Mouse (Mus musculus): ENCODE data around the gene Sftpa1. TPM values are rescaled to one million over a fixed set of nuclear protein-coding genes. Genes with fewer than 3 reads are reported as not detected.

Gene Sftpa1
- polyA plus RNA-seq, 1 experiment from 2014 or later: not detected

DNA sequence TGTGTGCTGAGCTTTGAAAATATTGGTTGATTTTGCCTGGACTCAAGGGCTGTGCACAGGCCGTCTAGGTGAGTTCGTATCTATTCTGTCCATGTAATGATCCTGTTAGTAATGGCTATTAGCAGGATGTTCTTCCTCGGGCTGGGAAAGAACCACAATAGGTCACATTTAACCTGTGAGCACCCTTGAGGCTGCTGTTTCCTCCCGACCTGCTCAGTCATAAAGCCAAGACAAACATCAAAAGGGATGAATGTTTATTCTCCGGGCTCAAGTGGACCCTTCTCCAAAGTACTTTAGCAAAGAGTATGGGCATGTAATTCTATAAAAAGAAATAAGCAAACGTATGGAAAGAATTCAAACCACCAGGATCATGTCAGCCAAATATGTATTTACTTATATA is 14.5 kb downstream of the Sftpa1 start:
- 76% methylated on average over 6 of the region's 6 CpGs for WGBS
- H3K4me2 ChIP-seq (ENCODE audit: low read length): no peak overlapping the region
- no peaks in the 10 kb centered on the region for H3K4me1 ChIP-seq (ENCODE audit: control insufficient read depth, insufficient read depth, low read length)
- no peaks in the 10 kb centered on the region for H3K27me3 ChIP-seq (replicated peaks; ENCODE audit: control insufficient read depth, insufficient read depth, low read length)
- ATAC-seq (no peak), DNase-seq (ENCODE audit: low spot score) (no peak)
- H3K9me3 ChIP-seq (replicated peaks; ENCODE audit: control insufficient read depth, low read length): no peaks in the 10 kb centered on the region
- no peaks in the 10 kb centered on the region for H3K36me3 ChIP-seq (ENCODE audit: control insufficient read depth, insufficient read depth, low read length)
- no peak overlapping the region for H3K4me3 ChIP-seq (ENCODE audit: low read depth, low read length)
- H3K9ac ChIP-seq (ENCODE audit: low read length): no peak overlapping the region
- no peak overlapping the region for H3K27ac ChIP-seq (ENCODE audit: low read depth, low read length)

DNA sequence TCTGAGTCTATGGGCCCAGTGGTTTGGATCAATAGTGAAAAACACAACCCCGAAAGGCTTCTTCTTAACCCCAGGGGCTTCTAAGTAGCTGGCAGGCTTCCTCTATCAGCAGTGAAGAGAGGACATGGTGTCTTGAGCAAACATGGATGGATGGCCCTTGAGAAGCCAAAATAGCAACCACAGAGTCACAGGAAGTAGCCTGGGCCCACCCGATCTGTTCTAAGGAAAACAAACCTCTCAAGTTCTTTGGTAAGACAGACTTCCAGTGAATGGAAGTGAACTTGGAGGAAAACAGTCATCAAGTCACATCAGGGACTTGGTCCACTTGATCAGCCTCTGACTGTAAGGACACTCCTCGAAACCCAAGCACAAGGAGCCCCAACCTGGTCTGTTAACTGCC is 15.3 kb downstream of the Sftpa1 start:
- Histone ChIP-seq H3K9ac (ENCODE audit: low read length) (no peak overlapping the region), H3K4me2 (ENCODE audit: low read length) (no peak overlapping the region), H3K27ac (ENCODE audit: low read depth, low read length) (no peak overlapping the region), H3K4me3 (ENCODE audit: low read depth, low read length) (no peak overlapping the region), H3K36me3 (ENCODE audit: control insufficient read depth, insufficient read depth, low read length) (no peaks in the 10 kb centered on the region), H3K9me3 (replicated peaks; ENCODE audit: control insufficient read depth, low read length) (no peaks in the 10 kb centered on the region), H3K27me3 (replicated peaks; ENCODE audit: control insufficient read depth, insufficient read depth, low read length) (no peaks in the 10 kb centered on the region), H3K4me1 (ENCODE audit: control insufficient read depth, insufficient read depth, low read length) (no peaks in the 10 kb centered on the region)
- ATAC-seq (no peak), DNase-seq (ENCODE audit: low spot score) (no peak)
- 88% methylated on average over 3 of the region's 3 CpGs for WGBS

DNA sequence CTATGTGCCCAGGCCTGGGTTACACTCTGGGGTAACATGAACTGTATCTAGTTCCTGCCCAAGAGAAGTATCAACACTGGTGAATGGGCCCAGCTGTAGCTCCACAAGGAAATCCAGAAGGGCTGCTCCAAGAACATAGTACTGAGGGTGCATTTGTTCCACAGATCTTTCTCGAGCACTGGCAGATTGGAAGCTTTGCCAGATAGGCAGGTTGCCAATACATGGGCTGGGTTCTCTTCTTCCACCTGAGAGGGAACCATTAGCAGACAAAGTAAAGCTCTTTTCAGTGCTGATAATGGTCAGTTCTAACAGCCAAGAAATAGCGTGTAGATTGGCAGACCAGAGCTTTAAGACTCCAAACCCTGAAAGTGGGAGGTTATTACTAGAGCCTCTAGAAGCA is 15.8 kb downstream of the Sftpa1 start:
- DNase-seq (ENCODE audit: low spot score) (no peak), ATAC-seq (no peak)
- Histone ChIP-seq H3K4me2 (ENCODE audit: low read length) (no peak overlapping the region), H3K9ac (ENCODE audit: low read length) (no peak overlapping the region), H3K4me3 (ENCODE audit: low read depth, low read length) (no peak overlapping the region), H3K9me3 (replicated peaks; ENCODE audit: control insufficient read depth, low read length) (no peaks in the 10 kb centered on the region), H3K4me1 (ENCODE audit: control insufficient read depth, insufficient read depth, low read length) (no peaks in the 10 kb centered on the region), H3K27me3 (replicated peaks; ENCODE audit: control insufficient read depth, insufficient read depth, low read length) (no peaks in the 10 kb centered on the region), H3K27ac (ENCODE audit: low read depth, low read length) (no peak overlapping the region), H3K36me3 (ENCODE audit: control insufficient read depth, insufficient read depth, low read length) (no peaks in the 10 kb centered on the region)
- WGBS: 78% methylated on average over 2 of the region's 2 CpGs

DNA sequence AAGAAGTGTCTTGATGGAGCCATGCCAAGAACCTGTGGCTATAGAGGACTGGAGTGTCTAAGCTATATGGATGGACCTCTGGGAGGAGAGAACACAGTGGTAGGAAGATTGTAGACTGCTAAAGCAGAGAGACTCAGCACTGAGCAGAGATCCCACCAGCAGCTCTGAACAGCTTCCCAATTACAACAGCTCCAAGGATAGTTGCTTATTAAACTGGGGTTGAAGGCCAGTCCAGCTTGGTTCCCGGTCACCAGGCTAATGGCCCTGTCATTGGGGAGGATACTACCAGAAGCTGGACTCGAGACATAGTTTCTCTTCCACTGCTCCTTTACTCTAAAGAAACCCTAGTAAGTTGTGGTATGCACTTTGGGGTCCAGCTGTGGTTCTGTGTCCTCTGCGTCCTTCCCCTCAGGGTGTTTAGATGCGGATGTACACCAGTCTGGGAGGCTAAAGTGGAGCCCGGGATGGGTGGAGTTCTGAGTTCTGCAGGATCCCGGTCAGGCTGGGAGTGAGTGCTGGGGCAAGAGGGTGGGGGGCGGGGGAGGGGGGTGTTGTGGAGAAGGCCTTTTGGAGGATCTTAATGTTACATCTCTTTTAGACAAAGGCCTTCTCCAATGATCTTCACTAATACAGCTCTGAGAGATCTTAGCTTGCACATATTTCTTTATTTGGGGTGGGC is 19.8 kb downstream of the Sftpa1 start, which contains the start of gene Mbl1:
Mbl1 (plus strand) TSS at position 239 of the 679 bp plus-strand sequence.
- no peak for ATAC-seq
- WGBS: 83% methylated on average over 7 of the region's 7 CpGs
- no peak within 1 kb of the TSS for H3K27ac ChIP-seq (ENCODE audit: low read depth, low read length)

DNA sequence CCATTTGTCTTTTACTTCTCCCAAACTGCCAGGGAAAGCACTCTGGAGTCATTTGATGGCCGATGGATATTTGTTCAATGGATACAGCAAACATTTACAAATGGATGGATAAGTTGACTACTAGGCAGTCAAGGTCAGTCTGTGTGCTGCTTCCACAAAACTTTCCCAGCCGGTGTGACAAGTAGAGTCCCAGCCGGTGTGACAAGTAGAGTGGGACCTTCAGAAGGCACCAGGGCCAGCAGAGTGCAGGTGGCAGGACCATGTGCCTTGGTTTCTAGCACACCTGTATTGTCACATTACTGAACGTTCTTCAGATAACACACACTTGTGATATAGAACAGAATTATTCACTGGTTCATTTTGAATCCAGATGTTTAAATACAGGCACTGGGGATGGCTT is 28.5 kb downstream of the Sftpa1 start:
- no peak overlapping the region for H3K27ac ChIP-seq (ENCODE audit: low read depth, low read length)
- H3K27me3 ChIP-seq (replicated peaks; ENCODE audit: control insufficient read depth, insufficient read depth, low read length): no peaks in the 10 kb centered on the region
- H3K4me1 ChIP-seq (ENCODE audit: control insufficient read depth, insufficient read depth, low read length): no peaks in the 10 kb centered on the region
- no peaks in the 10 kb centered on the region for H3K9me3 ChIP-seq (replicated peaks; ENCODE audit: control insufficient read depth, low read length)
- no peaks in the 10 kb centered on the region for H3K36me3 ChIP-seq (ENCODE audit: control insufficient read depth, insufficient read depth, low read length)
- 88% methylated on average over 4 of the region's 4 CpGs for WGBS
- DNase-seq (ENCODE audit: low spot score): no peak
- no peak overlapping the region for H3K4me2 ChIP-seq (ENCODE audit: low read length)
- H3K9ac ChIP-seq (ENCODE audit: low read length): no peak overlapping the region
- ATAC-seq: no peak
- H3K4me3 ChIP-seq (ENCODE audit: low read depth, low read length): no peak overlapping the region

More for the DNA sequence above, 19.8 kb downstream of the Sftpa1 start, which contains the start of gene Mbl1:
- DNase-seq (ENCODE audit: low spot score): no peak
- Histone ChIP-seq H3K4me3 (ENCODE audit: low read depth, low read length) (no peak within 1 kb of the TSS), H3K36me3 (ENCODE audit: control insufficient read depth, insufficient read depth, low read length) (no peaks in the 10 kb centered on the region), H3K4me2 (ENCODE audit: low read length) (no peak within 1 kb of the TSS), H3K9me3 (replicated peaks; ENCODE audit: control insufficient read depth, low read length) (no peaks in the 10 kb centered on the region), H3K9ac (ENCODE audit: low read length) (no peak within 1 kb of the TSS), H3K27me3 (replicated peaks; ENCODE audit: control insufficient read depth, insufficient read depth, low read length) (no peaks in the 10 kb centered on the region), H3K4me1 (ENCODE audit: control insufficient read depth, insufficient read depth, low read length) (no peaks in the 10 kb centered on the region)

DNA sequence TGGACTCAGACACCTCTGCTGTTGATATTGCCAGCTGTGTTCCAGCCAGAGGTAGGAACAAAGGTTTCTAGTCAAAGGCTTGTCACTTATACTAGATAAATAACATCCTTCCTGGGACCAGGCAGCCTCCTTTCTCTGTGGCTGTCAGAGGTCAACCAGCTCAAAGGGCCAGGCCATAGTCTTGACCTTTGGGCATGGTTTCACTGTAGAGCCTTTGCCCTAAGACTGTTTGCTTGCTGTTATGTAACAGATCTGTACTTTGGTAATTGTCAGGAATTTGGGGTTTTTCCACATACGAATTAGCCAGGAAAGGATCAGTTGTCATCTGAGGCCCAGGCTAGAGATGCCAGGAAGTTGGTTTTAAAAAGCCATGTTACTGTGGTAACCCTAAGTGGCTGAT is 29.2 kb downstream of the Sftpa1 start:
- no peak overlapping the region for H3K9ac ChIP-seq (ENCODE audit: low read length)
- no peak overlapping the region for H3K4me3 ChIP-seq (ENCODE audit: low read depth, low read length)
- no peak overlapping the region for H3K27ac ChIP-seq (ENCODE audit: low read depth, low read length)
- H3K9me3 ChIP-seq (replicated peaks; ENCODE audit: control insufficient read depth, low read length): no peaks in the 10 kb centered on the region
- no peaks in the 10 kb centered on the region for H3K36me3 ChIP-seq (ENCODE audit: control insufficient read depth, insufficient read depth, low read length)
- no peaks in the 10 kb centered on the region for H3K27me3 ChIP-seq (replicated peaks; ENCODE audit: control insufficient read depth, insufficient read depth, low read length)
- ATAC-seq (no peak), DNase-seq (ENCODE audit: low spot score) (no peak)
- WGBS: 61% methylated on average over 1 of the region's 1 CpGs
- no peaks in the 10 kb centered on the region for H3K4me1 ChIP-seq (ENCODE audit: control insufficient read depth, insufficient read depth, low read length)
- no peak overlapping the region for H3K4me2 ChIP-seq (ENCODE audit: low read length)

DNA sequence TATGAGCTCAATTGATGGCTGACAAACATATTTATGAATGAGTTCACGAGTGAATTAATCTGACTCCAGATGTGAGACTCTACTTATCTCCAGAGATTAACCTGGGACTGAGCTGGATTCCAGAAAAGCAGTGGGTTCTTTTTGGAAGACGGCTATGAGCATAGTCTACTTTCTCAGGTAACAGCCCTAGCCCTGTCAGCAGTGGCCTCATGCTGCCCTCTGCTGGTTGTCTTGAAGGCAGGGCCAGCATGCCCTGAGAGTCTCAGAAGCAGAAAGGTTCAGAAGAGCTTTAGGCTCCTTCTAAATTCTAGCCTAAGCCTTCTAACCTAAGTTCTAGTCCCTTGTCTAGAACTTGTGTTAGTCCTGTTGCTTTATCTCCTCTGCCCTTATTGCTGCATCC is 31.1 kb downstream of the Sftpa1 start:
- 23% methylated on average over 2 of the region's 2 CpGs for WGBS
- Histone ChIP-seq H3K9ac (ENCODE audit: low read length) (no peak overlapping the region), H3K9me3 (replicated peaks; ENCODE audit: control insufficient read depth, low read length) (no peaks in the 10 kb centered on the region), H3K4me3 (ENCODE audit: low read depth, low read length) (no peak overlapping the region), H3K4me2 (ENCODE audit: low read length) (no peak overlapping the region), H3K4me1 (ENCODE audit: control insufficient read depth, insufficient read depth, low read length) (no peaks in the 10 kb centered on the region), H3K27ac (ENCODE audit: low read depth, low read length) (no peak overlapping the region), H3K27me3 (replicated peaks; ENCODE audit: control insufficient read depth, insufficient read depth, low read length) (no peaks in the 10 kb centered on the region), H3K36me3 (ENCODE audit: control insufficient read depth, insufficient read depth, low read length) (no peaks in the 10 kb centered on the region)
- DNase-seq (ENCODE audit: low spot score) (peak; percentile 13), ATAC-seq (no peak)

DNA sequence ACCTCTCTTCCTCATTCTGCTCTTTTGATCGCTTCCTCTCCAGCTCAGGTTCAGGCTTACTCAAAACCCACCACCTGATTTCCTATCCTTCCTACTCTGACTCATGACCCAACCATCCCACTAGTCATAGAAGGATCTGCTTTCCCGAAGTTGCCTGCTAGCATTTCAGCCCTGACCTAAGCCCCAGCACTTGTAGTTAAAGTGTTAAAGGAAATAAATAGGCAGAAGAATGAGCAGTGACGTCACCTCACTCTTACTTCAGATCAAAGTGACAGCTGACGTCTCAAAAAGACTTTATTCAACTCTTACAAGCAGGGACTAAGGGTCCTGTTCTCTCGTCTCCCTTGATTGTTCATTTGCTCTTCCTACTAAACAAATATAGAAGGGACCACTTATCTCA is 35.7 kb downstream of the Sftpa1 start:
- Histone ChIP-seq H3K9me3 (replicated peaks; ENCODE audit: control insufficient read depth, low read length) (no peaks in the 10 kb centered on the region), H3K4me3 (ENCODE audit: low read depth, low read length) (no peak overlapping the region), H3K4me2 (ENCODE audit: low read length) (no peak overlapping the region), H3K4me1 (ENCODE audit: control insufficient read depth, insufficient read depth, low read length) (no peaks in the 10 kb centered on the region), H3K36me3 (ENCODE audit: control insufficient read depth, insufficient read depth, low read length) (no peaks in the 10 kb centered on the region), H3K9ac (ENCODE audit: low read length) (no peak overlapping the region), H3K27ac (ENCODE audit: low read depth, low read length) (no peak overlapping the region), H3K27me3 (replicated peaks; ENCODE audit: control insufficient read depth, insufficient read depth, low read length) (no peaks in the 10 kb centered on the region)
- DNase-seq (ENCODE audit: low spot score): no peak
- 45% methylated on average over 5 of the region's 5 CpGs for WGBS
- ATAC-seq: no peak

DNA sequence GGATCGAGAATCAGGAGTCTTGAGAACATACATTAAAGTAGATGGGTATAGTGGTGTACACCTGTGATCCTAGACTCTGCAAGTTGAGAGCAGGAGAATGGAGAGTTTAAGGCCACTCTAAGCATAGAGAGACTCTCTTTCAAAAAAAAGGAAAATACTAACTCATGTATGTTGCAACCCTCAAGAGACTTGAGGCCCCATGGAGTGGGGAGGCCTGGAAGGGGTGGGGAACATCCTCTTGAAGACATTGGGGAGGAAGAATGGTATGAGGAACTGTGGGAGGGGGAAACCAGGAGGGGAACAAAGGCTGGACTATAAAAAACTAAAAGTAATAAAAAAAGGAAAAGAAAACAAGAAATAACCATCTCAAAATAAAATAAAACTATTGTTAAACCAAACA is 37.0 kb downstream of the Sftpa1 start:
- no peak overlapping the region for H3K4me2 ChIP-seq (ENCODE audit: low read length)
- ATAC-seq: no peak
- 93% methylated on average over 1 of the region's 1 CpGs for WGBS
- no peak for DNase-seq (ENCODE audit: low spot score)
- no peaks in the 10 kb centered on the region for H3K4me1 ChIP-seq (ENCODE audit: control insufficient read depth, insufficient read depth, low read length)
- H3K4me3 ChIP-seq (ENCODE audit: low read depth, low read length): no peak overlapping the region
- no peaks in the 10 kb centered on the region for H3K9me3 ChIP-seq (replicated peaks; ENCODE audit: control insufficient read depth, low read length)
- no peaks in the 10 kb centered on the region for H3K36me3 ChIP-seq (ENCODE audit: control insufficient read depth, insufficient read depth, low read length)
- H3K27me3 ChIP-seq (replicated peaks; ENCODE audit: control insufficient read depth, insufficient read depth, low read length): no peaks in the 10 kb centered on the region
- no peak overlapping the region for H3K27ac ChIP-seq (ENCODE audit: low read depth, low read length)
- H3K9ac ChIP-seq (ENCODE audit: low read length): no peak overlapping the region
